Mouse (Mus musculus) c-Kit-positive CD71-negative TER-119-negative erythroid progenitor cells, embryonic 14.5 days (primary cell): ENCODE results near the gene Adamts3.

ENCODE experiments used
- DNase-seq: peaks from one replicate; pipeline ENCODE4 v3.0.0-alpha.2; 2013; ENCODE audit warnings: low read depth

The Adamts3 gene

GRCm38 (mm10) chr5:89816610-89817009, 66.5 kb downstream of the Adamts3 start:
- DNase-seq: no peak

- no peak for DNase-seq
These were observed 68.6 kb downstream of the Adamts3 start for GRCm38 (mm10) chr5:89814552-89814951.

- DNase-seq: no peak
These were observed 82.8 kb downstream of the Adamts3 start for GRCm38 (mm10) chr5:89800181-89800816.

GRCm38 (mm10) chr5:89793706-89794105, 89.4 kb downstream of the Adamts3 start:
- no peak for DNase-seq

- DNase-seq: no peak
These were observed 98.5 kb downstream of the Adamts3 start for GRCm38 (mm10) chr5:89784635-89785034.

GRCm38 (mm10) chr5:89779823-89780222, 103.3 kb downstream of the Adamts3 start:
- no peak for DNase-seq

GRCm38 (mm10) chr5:89778610-89779009, 104.5 kb downstream of the Adamts3 start:
- DNase-seq: no peak

- DNase-seq: no peak
These were observed 105.7 kb downstream of the Adamts3 start for GRCm38 (mm10) chr5:89777411-89777810.

- no peak for DNase-seq
These were observed 112.3 kb downstream of the Adamts3 start for GRCm38 (mm10) chr5:89770655-89771355.

- no peak for DNase-seq
These were observed 119.6 kb downstream of the Adamts3 start for GRCm38 (mm10) chr5:89763189-89764187.

GRCm38 (mm10) chr5:89760368-89760767, 122.8 kb downstream of the Adamts3 start:
- no peak for DNase-seq

GRCm38 (mm10) chr5:89751836-89752235, 131.3 kb downstream of the Adamts3 start:
- no peak for DNase-seq

GRCm38 (mm10) chr5:89748185-89748884, 134.8 kb downstream of the Adamts3 start:
- DNase-seq: no peak

GRCm38 (mm10) chr5:89747149-89747659, 135.9 kb downstream of the Adamts3 start:
- no peak for DNase-seq

- DNase-seq: no peak
These were observed 138.0 kb downstream of the Adamts3 start for GRCm38 (mm10) chr5:89745112-89745511.

GRCm38 (mm10) chr5:89734759-89735158, 148.4 kb downstream of the Adamts3 start:
- no peak for DNase-seq

GRCm38 (mm10) chr5:89730411-89730810, 152.7 kb downstream of the Adamts3 start:
- no peak for DNase-seq

GRCm38 (mm10) chr5:89728117-89728516, 155.0 kb downstream of the Adamts3 start:
- no peak for DNase-seq

- DNase-seq: no peak
These were observed 155.6 kb downstream of the Adamts3 start for GRCm38 (mm10) chr5:89727497-89728057.

GRCm38 (mm10) chr5:89714552-89714951, 168.6 kb downstream of the Adamts3 start:
- no peak for DNase-seq
